Mouse (Mus musculus): Measurements from ENCODE around the gene Vgll4. TPM values are rescaled to one million over a fixed set of nuclear protein-coding genes. Genes with fewer than 3 reads are reported as not detected.

Vgll4 gene
- polyA plus RNA-seq, 1 experiment from 2014 or later: 60.6 TPM

GRCm38 (mm10) chr6:114840012-114840411 is 129.8 kb downstream of the Vgll4 start:
- H3K36me3 ChIP-seq: no peaks in the 10 kb centered on the region
- no peak for ATAC-seq (ENCODE audit: low read depth)
- H3K4me3 ChIP-seq: no peak overlapping the region
- peaks cover 43% of the 10 kb centered on the region for H3K4me1 ChIP-seq (replicated peaks)
- 92% methylated on average over 7 of the region's 7 CpGs for WGBS
- 0 out of 2 replicates have a peak, but pooled peaks cover 5% of the 10 kb centered on the region for H3K9me3 ChIP-seq
- no peak overlapping the region for H3K9ac ChIP-seq
- H3K4me2 ChIP-seq: no peak overlapping the region
- no peaks in the 10 kb centered on the region for H3K27me3 ChIP-seq
- no peak overlapping the region for H3K27ac ChIP-seq (replicated peaks)

GRCm38 (mm10) chr6:114838872-114839271 is 130.9 kb downstream of the Vgll4 start:
- Histone ChIP-seq H3K9me3 (0 out of 2 replicates have a peak, but pooled peaks cover 5% of the 10 kb centered on the region), H3K4me3 (no peak overlapping the region), H3K27ac (replicated peaks) (no peak overlapping the region), H3K36me3 (no peaks in the 10 kb centered on the region), H3K4me2 (no peak overlapping the region), H3K4me1 (replicated peaks) (peaks cover 54% of the 10 kb centered on the region), H3K9ac (no peak overlapping the region), H3K27me3 (no peaks in the 10 kb centered on the region)
- 88% methylated on average over 4 of the region's 4 CpGs for WGBS
- ATAC-seq (ENCODE audit: low read depth): no peak

GRCm38 (mm10) chr6:114836433-114836832 is 133.4 kb downstream of the Vgll4 start:
- Histone ChIP-seq H3K36me3 (no peaks in the 10 kb centered on the region), H3K27me3 (no peaks in the 10 kb centered on the region), H3K4me3 (no peak overlapping the region), H3K4me1 (replicated peaks) (peaks cover 50% of the 10 kb centered on the region), H3K4me2 (no peak overlapping the region), H3K27ac (replicated peaks) (no peak overlapping the region), H3K9ac (no peak overlapping the region), H3K9me3 (0 out of 2 replicates have a peak, but pooled peaks cover 5% of the 10 kb centered on the region)
- ATAC-seq (ENCODE audit: low read depth): no peak
- WGBS: 48% methylated on average over 3 of the region's 3 CpGs

GRCm38 (mm10) chr6:114835752-114836151 is 134.0 kb downstream of the Vgll4 start:
- WGBS: 71% methylated on average over 1 of the region's 1 CpGs
- Histone ChIP-seq H3K27me3 (no peaks in the 10 kb centered on the region), H3K9me3 (0 out of 2 replicates have a peak, but pooled peaks cover 5% of the 10 kb centered on the region), H3K36me3 (no peaks in the 10 kb centered on the region), H3K27ac (replicated peaks) (no peak overlapping the region), H3K9ac (no peak overlapping the region), H3K4me1 (replicated peaks) (peaks cover 43% of the 10 kb centered on the region), H3K4me3 (no peak overlapping the region), H3K4me2 (no peak overlapping the region)
- ATAC-seq (ENCODE audit: low read depth): peak; percentile 60

GRCm38 (mm10) chr6:114835344-114835743 is 134.4 kb downstream of the Vgll4 start:
- Histone ChIP-seq H3K4me2 (no peak overlapping the region), H3K27ac (replicated peaks) (no peak overlapping the region), H3K4me3 (no peak overlapping the region), H3K36me3 (no peaks in the 10 kb centered on the region), H3K4me1 (replicated peaks) (peaks cover 40% of the 10 kb centered on the region), H3K9ac (no peak overlapping the region), H3K9me3 (0 out of 2 replicates have a peak, but pooled peaks cover 5% of the 10 kb centered on the region), H3K27me3 (no peaks in the 10 kb centered on the region)
- WGBS: 43% methylated on average over 7 of the region's 7 CpGs
- ATAC-seq (ENCODE audit: low read depth): no peak

- no peaks in the 10 kb centered on the region for H3K27me3 ChIP-seq
- no peaks in the 10 kb centered on the region for H3K36me3 ChIP-seq
- no peak for ATAC-seq (ENCODE audit: low read depth)
- H3K9me3 ChIP-seq: 0 out of 2 replicates have a peak, but pooled peaks cover 5% of the 10 kb centered on the region
- 58% methylated on average over 4 of the region's 4 CpGs for WGBS
- H3K4me3 ChIP-seq: no peak overlapping the region
- no peak overlapping the region; the same call in 1 of the 2 replicates for H3K9ac ChIP-seq
- H3K27ac ChIP-seq (replicated peaks): no peak overlapping the region; the same call in 1 of the 2 replicates
- no peak overlapping the region for H3K4me2 ChIP-seq
- H3K4me1 ChIP-seq (replicated peaks): peaks cover 40% of the 10 kb centered on the region
Measured at GRCm38 (mm10) chr6:114833791-114834346, 135.9 kb downstream of the Vgll4 start.

- WGBS: 80% methylated on average over 9 of the region's 9 CpGs
- no peaks in the 10 kb centered on the region for H3K27me3 ChIP-seq
- no peak overlapping the region for H3K4me3 ChIP-seq
- 0 out of 2 replicates have a peak overlapping the region, but pooled peaks have one; percentile 22 for H3K9ac ChIP-seq
- H3K9me3 ChIP-seq: 0 out of 2 replicates have a peak, but pooled peaks cover 2% of the 10 kb centered on the region
- ATAC-seq (ENCODE audit: low read depth): no peak
- H3K36me3 ChIP-seq: no peaks in the 10 kb centered on the region
- no peak overlapping the region for H3K27ac ChIP-seq (replicated peaks)
- H3K4me1 ChIP-seq (replicated peaks): peaks cover 40% of the 10 kb centered on the region
- no peak overlapping the region for H3K4me2 ChIP-seq
Measured at GRCm38 (mm10) chr6:114833058-114833685, 136.6 kb downstream of the Vgll4 start.

GRCm38 (mm10) chr6:114831807-114832206 is 138.0 kb downstream of the Vgll4 start:
- 95% methylated on average over 3 of the region's 3 CpGs for WGBS
- H3K36me3 ChIP-seq: no peaks in the 10 kb centered on the region
- no peak for ATAC-seq (ENCODE audit: low read depth)
- no peaks in the 10 kb centered on the region for H3K27me3 ChIP-seq
- no peak overlapping the region for H3K4me3 ChIP-seq
- H3K9ac ChIP-seq: no peak overlapping the region
- H3K27ac ChIP-seq (replicated peaks): no peak overlapping the region
- no peaks in the 10 kb centered on the region for H3K9me3 ChIP-seq
- no peak overlapping the region for H3K4me2 ChIP-seq
- H3K4me1 ChIP-seq (replicated peaks): peaks cover 39% of the 10 kb centered on the region

- no peak for ATAC-seq (ENCODE audit: low read depth)
- Histone ChIP-seq H3K36me3 (no peaks in the 10 kb centered on the region), H3K4me3 (no peak overlapping the region), H3K27me3 (no peaks in the 10 kb centered on the region), H3K9me3 (no peaks in the 10 kb centered on the region), H3K4me2 (no peak overlapping the region), H3K9ac (no peak overlapping the region), H3K4me1 (replicated peaks) (peaks cover 20% of the 10 kb centered on the region), H3K27ac (replicated peaks) (no peak overlapping the region)
- WGBS: 86% methylated on average over 9 of the region's 9 CpGs
Measured at GRCm38 (mm10) chr6:114829660-114830438, 139.9 kb downstream of the Vgll4 start.

- H3K27ac ChIP-seq (replicated peaks): no peak overlapping the region
- WGBS: 75% methylated on average over 2 of the region's 2 CpGs
- no peak overlapping the region for H3K4me2 ChIP-seq
- no peak overlapping the region for H3K4me3 ChIP-seq
- ATAC-seq (ENCODE audit: low read depth): no peak
- H3K36me3 ChIP-seq: no peaks in the 10 kb centered on the region
- peaks cover 4% of the 10 kb centered on the region; the same call in 1 of the 2 replicates for H3K9me3 ChIP-seq
- H3K4me1 ChIP-seq (replicated peaks): no peaks in the 10 kb centered on the region
- no peaks in the 10 kb centered on the region for H3K27me3 ChIP-seq
- no peak overlapping the region for H3K9ac ChIP-seq
Measured at GRCm38 (mm10) chr6:114826889-114827288, 142.9 kb downstream of the Vgll4 start.

GRCm38 (mm10) chr6:114821646-114822045 is 148.1 kb downstream of the Vgll4 start:
- peaks cover 4% of the 10 kb centered on the region; the same call in 1 of the 2 replicates for H3K9me3 ChIP-seq
- no peak overlapping the region for H3K4me3 ChIP-seq
- H3K36me3 ChIP-seq: no peaks in the 10 kb centered on the region
- H3K9ac ChIP-seq: no peak overlapping the region
- H3K4me2 ChIP-seq: no peak overlapping the region
- H3K27ac ChIP-seq (replicated peaks): no peak overlapping the region
- H3K4me1 ChIP-seq (replicated peaks): peaks cover 3% of the 10 kb centered on the region; the same call in 1 of the 2 replicates
- WGBS: 90% methylated on average over 7 of the region's 7 CpGs
- H3K27me3 ChIP-seq: no peaks in the 10 kb centered on the region
- no peak for ATAC-seq (ENCODE audit: low read depth)

- no peak overlapping the region for H3K9ac ChIP-seq
- H3K4me2 ChIP-seq: no peak overlapping the region
- H3K36me3 ChIP-seq: no peaks in the 10 kb centered on the region
- peaks cover 4% of the 10 kb centered on the region; the same call in 1 of the 2 replicates for H3K9me3 ChIP-seq
- 64% methylated on average over 9 of the region's 9 CpGs for WGBS
- peaks cover 3% of the 10 kb centered on the region; the same call in 1 of the 2 replicates for H3K4me1 ChIP-seq (replicated peaks)
- no peaks in the 10 kb centered on the region for H3K27me3 ChIP-seq
- no peak overlapping the region for H3K27ac ChIP-seq (replicated peaks)
- no peak overlapping the region for H3K4me3 ChIP-seq
- ATAC-seq (ENCODE audit: low read depth): no peak
Measured at GRCm38 (mm10) chr6:114819971-114820481, 149.8 kb downstream of the Vgll4 start.
